17 mouse cellular contexts compared by ENCODE assay signal in genomic region chr4:149282025-149282738, GRCm38 (mm10). TPM values are rescaled to one million over a fixed set of nuclear protein-coding genes. Genes with fewer than 3 reads are reported as not detected.
A peak's percentile ranks its signal among the peaks of the same experiment; 100 is the strongest.
DNase-seq lines count a peak whose midpoint lies in the region; ATAC-seq lines count a peak whose summit lies in the region.
"Had no signal": no experiment of that assay in that cellular context is flagged by ENCODE, and none has a peak within 500 bp of the region (broad histone marks: within the 10 kb centered on the region; RNA-seq: fewer than 3 reads in every experiment).

No protein-coding gene starts in this region.

- no peak overlapping the region for H3K9ac ChIP-seq in hindbrain, embryonic 16.5 days (ENCODE audit: low read depth, low read length)
- H3K9ac ChIP-seq: limb, embryonic 15.5 days; midbrain, embryonic 15.5 days had no signal

- peaks cover 34% of the 10 kb centered on the region for H3K4me1 ChIP-seq in hindbrain, embryonic 10.5 days (replicated peaks)
- peaks cover 22% of the 10 kb centered on the region for H3K4me1 ChIP-seq in hindbrain, embryonic 16.5 days (ENCODE audit: control insufficient read depth, insufficient read depth, low read depth, low read length)

- DNase-seq in hindbrain, embryonic 10.5 days (ENCODE audit: low spot score): no peak
- DNase-seq in CD4-positive, CD25-positive, alpha-beta regulatory T cell, adult 2 months (ENCODE audit: low read depth, low spot score): peak; percentile 62
- DNase-seq in naive thymus-derived CD4-positive, alpha-beta T cell, adult 2 months (ENCODE audit: low read depth): peak; percentile 85
- no peak for DNase-seq in adrenal gland, postnatal 14 days
- no peak for DNase-seq in right cerebral cortex, adult 18-20 months
- DNase-seq in left cerebral cortex, adult 9 months (ENCODE audit: low spot score in 2 of 2): no peak
- DNase-seq: cerebellum, adult 2 months; gastrocnemius, postnatal 10 days; lung, postnatal 4 days; right cerebral cortex, postnatal 25 days; thymus, postnatal 36 days had no signal

- no peak for ATAC-seq in hindbrain, embryonic 16.5 days
- peak; percentile 65 for ATAC-seq in activated CD4-positive, CD25-positive, alpha-beta regulatory T cell, adult 4 months
- ATAC-seq: forebrain, embryonic 14.5 days; midbrain, embryonic 15.5 days had no signal

- no peak overlapping the region for H3K4me3 ChIP-seq in hindbrain, embryonic 10.5 days
- no peak overlapping the region for H3K4me3 ChIP-seq in hindbrain, embryonic 16.5 days (ENCODE audit: low read length)
- H3K4me3 ChIP-seq: limb, embryonic 15.5 days; midbrain, embryonic 15.5 days had no signal

- no peaks in the 10 kb centered on the region for H3K9me3 ChIP-seq in hindbrain, embryonic 10.5 days
- no peaks in the 10 kb centered on the region for H3K9me3 ChIP-seq in hindbrain, embryonic 16.5 days (ENCODE audit: control insufficient read depth, low read length)
- H3K9me3 ChIP-seq: limb, embryonic 15.5 days; midbrain, embryonic 15.5 days had no signal

- no peaks in the 10 kb centered on the region for H3K27me3 ChIP-seq in hindbrain, embryonic 10.5 days (ENCODE audit: insufficient read depth, poor library complexity, severe bottlenecking)
- no peaks in the 10 kb centered on the region for H3K27me3 ChIP-seq in hindbrain, embryonic 16.5 days (replicated peaks; ENCODE audit: control insufficient read depth, insufficient read depth, low read length)
- H3K27me3 ChIP-seq: limb, embryonic 15.5 days; midbrain, embryonic 15.5 days had no signal

- H3K27ac ChIP-seq in hindbrain, embryonic 10.5 days: peak overlapping the region; percentile 57
- H3K27ac ChIP-seq in hindbrain, embryonic 16.5 days (ENCODE audit: low read depth, low read length): no peak overlapping the region
- H3K27ac ChIP-seq: limb, embryonic 15.5 days; midbrain, embryonic 15.5 days had no signal

- peaks cover 18% of the 10 kb centered on the region for H3K36me3 ChIP-seq in hindbrain, embryonic 10.5 days
- H3K36me3 ChIP-seq in hindbrain, embryonic 16.5 days (ENCODE audit: control insufficient read depth, insufficient read depth, low read length): no peaks in the 10 kb centered on the region
- H3K36me3 ChIP-seq: limb, embryonic 15.5 days; midbrain, embryonic 15.5 days had no signal

- 58% methylated on average over 7 of the region's 7 CpGs for WGBS in hindbrain, embryonic 10.5 days
- 48% methylated on average over 7 of the region's 7 CpGs for WGBS in hindbrain, embryonic 16.5 days

- H3K4me2 ChIP-seq in hindbrain, embryonic 16.5 days (ENCODE audit: low read length): no peak overlapping the region
- H3K4me2 ChIP-seq: heart, embryonic 11.5 days; limb, embryonic 15.5 days; midbrain, embryonic 15.5 days had no signal

RNA-seq across cellular contexts. Expression of gene Kif1b, which starts 25.3 kb away (rescaled TPM):
- polyA plus RNA-seq in hindbrain, embryonic 10.5 days (2016; fragmentation: Nextera tagmentation; extraction: Ambion mirVana): 77.1 and 90.9 TPM in 2 replicates
- 99.4 and 119 TPM in 2 replicates for polyA plus RNA-seq in hindbrain, embryonic 16.5 days (2015; fragmentation: Nextera tagmentation; extraction: Ambion mirVana)
- 10 to 100 TPM; 11.0 to 15.4 TPM for polyA plus RNA-seq in activated CD4-positive, CD25-positive, alpha-beta regulatory T cell, adult 4 months (2017; shearing (Covaris generic))
- total RNA-seq in adrenal gland, postnatal 14 days (2021): 132 TPM in 2 replicates

Comparison
In these comparisons a context has a peak if more than half of its experiments do, and no peak if none do; other contexts are left out.
1. DNase-seq: peak in CD4-positive, CD25-positive, alpha-beta regulatory T cell, adult 2 months (single experiment) and naive thymus-derived CD4-positive, alpha-beta T cell, adult 2 months (single experiment); none in hindbrain, embryonic 10.5 days (single experiment), adrenal gland, postnatal 14 days (single experiment), right cerebral cortex, adult 18-20 months (single experiment) and left cerebral cortex, adult 9 months (0 of 2).